Mouse (Mus musculus) lung, postnatal 36 days (tissue): ENCODE measurements around the gene Dhx37.

ENCODE experiments used
- DNase-seq: peaks from one replicate; pipeline ENCODE4 v3.0.0; 2022; ENCODE audit warnings: mixed read lengths

Dhx37 gene

DNA sequence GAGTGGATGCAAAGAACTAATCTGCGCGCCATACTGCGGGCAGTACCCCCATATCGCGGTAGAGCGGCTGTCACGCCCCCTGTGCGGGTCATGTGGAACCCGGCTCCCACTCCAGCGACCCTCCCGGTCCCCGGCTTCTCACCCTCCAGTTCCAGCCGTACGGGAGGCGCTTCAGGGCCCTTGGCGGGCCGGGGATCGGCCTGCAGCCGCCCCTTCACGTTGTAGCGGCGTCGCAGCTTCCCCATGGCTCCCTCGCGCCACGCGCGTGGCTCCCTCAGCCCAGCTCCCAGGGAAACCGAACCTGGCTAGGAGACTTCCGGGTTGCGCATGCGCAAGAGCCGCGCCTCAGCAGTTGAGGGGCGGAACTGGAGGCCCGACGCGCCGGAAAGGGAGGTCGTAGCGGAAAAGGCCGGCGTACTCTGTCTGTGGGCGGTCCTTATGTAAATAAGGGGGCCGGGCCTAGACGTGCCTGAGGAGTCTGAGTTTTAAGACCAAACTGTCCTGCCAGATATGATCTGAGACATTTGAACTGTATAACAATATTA is at the start of gene Dhx37:
TSS of gene Dhx37 (minus strand) at position 329 of the 545 bp plus-strand sequence.
- DNase-seq = peak; percentile 96

DNA sequence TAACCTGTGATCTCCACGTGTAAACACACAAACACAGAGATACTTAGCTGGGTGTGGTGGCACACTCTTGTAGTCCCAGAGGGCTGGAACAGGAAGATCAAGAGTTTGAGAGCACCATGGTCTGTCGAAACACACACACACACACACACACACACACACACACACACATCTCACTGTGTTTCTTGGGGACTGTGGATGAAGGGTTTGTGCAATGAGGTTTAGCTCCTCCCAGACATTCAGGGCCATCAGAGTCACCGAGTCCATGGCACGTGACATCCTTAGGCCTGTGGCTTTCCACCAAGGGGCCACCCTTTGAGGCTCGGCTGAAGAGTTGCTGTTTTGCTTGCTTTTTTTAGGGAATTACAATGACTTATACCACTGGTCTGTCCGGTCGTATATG is 48.6 kb upstream of the Dhx37 start:
- no peak for DNase-seq

DNA sequence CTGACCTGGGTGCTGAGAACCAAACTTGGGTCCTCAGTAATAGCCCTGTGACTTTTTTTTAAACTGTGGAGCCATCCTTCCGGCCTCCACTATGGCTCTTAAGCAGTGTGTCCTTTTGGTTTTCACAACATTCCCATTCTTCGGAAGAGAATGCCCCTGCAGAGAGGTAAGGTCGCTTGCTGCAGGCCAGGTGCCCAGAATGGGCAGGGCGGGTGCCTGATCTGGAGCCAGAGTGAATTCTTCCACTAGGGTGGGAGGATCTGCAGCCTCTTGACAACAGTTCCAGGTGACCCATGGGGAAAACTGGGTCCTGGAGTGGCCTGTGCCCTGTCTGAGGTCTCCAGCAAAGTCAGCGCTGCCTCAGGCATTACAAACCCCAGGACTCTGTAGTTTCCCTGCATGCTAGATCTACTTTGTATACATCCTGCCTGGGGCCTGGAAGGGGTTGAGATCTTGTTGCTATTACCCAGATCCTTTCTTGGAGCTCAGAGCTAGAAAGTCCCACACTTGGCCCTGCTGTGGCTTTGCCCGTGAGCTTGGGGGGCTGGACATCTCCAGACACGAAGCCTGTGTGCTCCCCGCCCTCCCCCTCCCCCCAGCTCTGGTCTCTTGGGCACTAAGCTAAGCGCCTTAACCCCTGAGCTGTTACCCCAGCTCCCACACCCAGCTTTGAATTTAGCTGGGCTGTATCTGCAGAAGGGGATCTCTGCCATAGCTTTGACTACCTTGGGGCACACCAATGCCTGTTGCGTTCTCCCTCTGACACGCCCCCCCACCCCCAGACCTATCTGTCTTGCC is 46.7 kb upstream of the Dhx37 start:
- DNase-seq = no peak

DNA sequence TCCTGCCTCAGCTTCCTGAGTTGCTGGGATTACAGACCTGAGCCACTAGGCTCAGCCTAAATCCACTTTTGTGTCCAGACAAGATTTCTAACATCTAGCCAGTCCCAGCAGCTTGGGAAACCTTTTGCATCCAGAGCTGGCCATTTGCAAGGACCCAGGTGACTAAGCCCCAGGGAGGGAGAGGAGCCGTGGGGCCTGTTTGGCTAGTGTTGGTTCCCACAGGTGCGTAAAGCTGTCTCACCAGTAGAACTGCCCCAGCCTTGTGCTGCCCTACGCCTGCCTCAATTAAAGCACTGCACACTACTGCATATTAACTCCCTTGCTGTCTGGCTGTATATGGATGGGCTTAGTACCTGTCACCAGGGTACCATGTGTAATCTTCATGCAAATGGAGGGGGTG is 45.5 kb upstream of the Dhx37 start:
- no peak for DNase-seq

DNA sequence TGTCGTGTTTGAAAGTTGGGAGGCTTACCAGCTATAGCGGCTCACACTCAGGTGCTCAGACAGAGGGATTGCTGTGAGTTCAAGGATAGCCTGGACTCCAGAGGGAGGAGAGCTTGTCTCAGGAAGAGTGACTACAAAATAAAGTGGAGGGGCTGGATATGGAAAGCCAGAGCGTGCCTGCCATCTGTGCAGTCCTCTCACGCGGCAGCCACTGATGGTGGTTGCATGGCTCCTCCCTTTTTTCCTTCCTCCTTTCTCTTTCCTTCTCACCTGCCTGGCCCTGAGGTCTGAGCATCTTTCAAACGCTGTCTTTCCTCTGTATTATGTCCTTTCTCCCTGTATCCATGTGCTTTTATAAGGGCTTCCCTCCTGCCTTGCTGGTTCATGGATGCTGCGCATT is 44.1 kb upstream of the Dhx37 start:
- no peak for DNase-seq

DNA sequence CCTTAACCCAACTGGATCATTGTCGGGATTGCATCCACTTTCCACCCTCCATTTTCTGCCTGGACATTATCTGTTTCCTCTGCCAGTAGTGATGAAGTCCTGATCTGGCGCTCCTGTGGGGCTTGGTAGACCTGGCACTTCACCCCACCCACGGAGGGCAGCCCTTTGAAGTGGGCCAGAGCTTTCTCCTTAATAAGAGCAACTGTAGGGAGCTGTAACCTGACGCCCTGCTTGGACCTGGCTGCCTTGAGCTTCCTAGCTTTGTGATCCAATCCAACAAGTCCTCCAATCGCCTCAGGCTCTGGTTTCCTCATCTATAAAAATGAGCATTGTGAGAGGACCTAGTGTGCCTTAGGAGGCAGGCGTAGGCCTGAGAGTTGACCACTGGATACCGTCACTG is 43.6 kb upstream of the Dhx37 start:
- DNase-seq = no peak

DNA sequence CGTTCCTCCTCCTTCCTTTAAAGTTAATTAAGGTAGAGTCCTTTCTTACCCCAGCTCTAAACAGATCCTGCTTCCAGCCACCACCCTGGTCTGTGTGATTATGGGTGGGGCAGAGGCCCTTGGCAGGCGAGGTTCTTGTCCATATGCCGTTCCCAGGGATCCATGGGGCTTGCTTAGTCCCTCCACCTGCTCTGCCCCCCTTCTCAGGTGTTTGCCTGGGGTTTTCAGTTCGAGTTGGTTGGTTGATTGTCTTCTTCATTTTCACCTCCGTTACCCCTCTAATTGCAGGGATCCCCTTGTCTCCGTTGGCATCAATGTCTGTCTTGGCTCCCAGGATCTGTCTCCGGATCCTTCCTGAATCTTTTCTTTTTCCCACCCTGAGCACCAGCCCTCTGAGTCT is 42.9 kb upstream of the Dhx37 start:
- DNase-seq = no peak

DNA sequence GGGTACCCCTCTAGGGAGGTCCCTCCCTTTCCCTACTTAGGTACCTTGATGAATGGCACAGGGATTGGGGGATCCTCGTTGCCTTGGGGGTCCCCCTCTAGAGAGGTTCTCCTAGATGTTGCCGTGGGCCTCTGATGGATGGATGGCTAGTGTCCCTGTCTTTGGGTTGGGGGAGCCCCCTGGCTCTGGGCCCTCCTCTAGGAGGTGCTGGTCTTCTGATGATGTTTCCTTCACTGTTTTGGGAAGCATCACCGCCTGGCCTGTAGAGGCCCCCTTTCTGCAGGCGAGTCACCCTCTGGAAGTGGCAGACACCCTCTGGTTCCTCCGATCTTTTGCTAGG is 42.3 kb upstream of the Dhx37 start:
- DNase-seq = no peak

DNA sequence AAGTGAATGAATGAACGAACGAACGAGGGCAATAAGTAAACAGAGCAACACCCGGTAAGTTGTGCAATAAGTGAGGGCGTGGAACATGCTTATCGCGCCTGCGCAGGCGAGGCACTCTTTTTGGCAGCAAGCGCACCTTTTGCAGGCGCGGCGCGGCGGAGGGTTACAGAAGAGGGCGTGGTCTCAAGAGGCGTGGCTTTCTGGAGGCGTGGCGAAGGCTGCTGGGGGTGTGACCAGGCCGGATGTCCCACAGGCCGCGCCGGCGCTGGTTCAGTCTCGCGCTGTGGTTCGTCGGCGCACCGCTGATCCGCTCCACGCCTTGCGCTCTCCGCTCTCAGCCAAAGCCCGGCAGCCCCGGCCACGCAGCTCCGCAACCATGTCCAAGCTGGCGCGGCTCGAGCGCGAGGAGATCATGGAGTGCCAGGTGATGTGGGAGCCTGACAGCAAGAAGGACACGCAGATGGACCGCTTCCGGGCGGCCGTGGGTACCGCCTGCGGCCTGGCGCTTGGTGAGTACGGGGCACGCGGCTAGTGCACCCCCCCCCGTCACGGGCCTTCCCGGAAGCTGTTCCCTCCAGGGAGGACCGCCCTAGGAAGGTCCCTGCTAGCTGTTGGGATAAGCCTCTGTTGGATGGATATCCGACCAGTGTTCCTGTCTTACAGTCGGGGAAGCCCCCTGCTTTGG is 41.8 kb upstream of the Dhx37 start, which contains the start of gene Aacs:
TSS of gene Aacs (plus strand) at position 214 of the 685 bp plus-strand sequence.
- DNase-seq = peak; percentile 97

DNA sequence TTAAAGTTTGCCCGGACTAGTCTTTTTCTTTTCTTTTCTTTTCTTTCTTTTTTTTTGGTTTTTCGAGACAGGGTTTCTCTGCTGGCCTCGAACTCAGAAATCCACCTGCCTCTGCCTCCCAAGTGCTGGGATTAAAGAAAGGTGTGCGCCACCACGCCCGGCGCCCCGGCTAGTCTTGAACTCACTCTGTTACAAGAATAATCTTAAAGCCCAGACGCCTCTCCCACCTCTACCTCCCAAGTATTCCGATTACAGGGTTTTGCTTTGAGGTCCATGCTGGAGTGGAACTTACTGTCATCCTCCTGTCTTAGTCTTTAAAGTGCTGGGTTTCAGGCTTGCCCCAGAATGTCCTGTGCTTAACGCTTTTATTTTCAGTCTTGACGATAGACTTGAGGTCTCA is 41.1 kb upstream of the Dhx37 start:
- no peak for DNase-seq

DNA sequence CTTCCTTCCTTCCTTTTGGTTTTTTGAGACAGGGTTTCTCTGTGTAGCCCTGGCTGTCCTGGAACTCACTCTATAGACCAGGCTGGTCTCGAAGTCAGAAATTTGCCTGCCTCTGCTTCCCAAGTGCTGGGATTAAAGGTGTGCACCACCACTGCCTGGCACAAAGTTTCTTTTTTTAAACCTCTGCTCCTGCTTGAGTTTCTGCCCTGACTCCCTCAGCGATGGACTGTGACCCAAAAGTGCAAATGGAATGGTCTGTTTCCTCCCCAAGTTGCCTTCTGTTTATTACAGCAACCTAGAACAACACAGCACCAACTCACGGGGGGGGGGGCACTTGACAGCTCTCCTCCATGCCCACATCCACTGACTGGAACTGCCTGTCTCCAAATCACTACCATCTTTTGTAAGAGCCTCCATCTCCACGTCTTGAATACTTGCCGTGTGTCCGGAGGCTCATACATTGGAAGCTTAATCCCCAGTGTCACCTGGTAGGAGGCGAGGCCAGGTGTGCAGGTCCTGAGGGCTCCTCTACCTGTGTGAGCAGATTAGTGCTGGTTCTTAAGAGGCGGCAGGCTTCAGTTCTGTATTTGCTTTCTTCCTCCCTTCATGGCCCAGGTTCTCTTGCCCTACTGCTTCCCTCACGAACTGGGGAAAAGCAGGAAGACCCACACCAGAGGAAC is 39.0 kb upstream of the Dhx37 start:
- DNase-seq = no peak

DNA sequence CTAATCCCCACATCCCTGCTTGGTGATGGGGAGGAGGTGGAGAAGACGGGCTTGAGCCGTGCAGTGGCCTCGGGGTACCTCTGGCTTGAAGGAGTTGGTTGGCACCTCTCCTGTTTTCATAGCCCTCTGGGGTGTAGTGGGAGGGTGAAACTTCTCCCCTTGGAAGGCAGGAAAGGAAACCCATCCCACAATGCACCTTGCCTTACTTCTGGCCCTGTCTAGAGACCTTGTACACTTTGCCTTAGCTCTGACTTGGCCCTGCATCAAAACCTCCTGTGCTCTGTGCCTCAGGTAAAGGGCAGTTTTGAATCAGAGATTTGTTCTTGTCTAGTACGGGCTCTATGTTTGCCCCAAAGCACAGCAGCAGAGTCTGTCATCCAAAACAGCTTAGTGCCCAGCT is 36.8 kb upstream of the Dhx37 start:
- no peak for DNase-seq

DNA sequence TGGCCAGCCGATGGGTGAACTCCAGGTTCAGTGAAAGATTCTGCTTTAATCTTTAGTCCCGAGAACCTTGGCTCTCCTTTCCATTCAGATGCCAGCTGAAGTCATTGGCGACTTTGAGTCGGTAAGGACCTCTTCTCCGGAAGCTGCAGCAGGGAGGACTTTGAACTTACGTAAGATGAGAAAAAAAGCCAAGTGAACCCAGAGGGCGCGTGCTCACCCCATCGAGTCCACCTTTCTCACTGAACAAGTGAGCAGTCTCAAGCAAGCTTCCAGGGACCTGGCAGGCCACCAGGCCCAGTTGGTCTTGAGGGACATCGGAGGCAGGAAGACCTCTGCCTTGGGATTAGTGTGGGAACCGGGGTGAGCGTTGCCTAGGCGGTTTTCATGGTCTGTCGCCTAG is 33.3 kb upstream of the Dhx37 start:
- no peak for DNase-seq

DNA sequence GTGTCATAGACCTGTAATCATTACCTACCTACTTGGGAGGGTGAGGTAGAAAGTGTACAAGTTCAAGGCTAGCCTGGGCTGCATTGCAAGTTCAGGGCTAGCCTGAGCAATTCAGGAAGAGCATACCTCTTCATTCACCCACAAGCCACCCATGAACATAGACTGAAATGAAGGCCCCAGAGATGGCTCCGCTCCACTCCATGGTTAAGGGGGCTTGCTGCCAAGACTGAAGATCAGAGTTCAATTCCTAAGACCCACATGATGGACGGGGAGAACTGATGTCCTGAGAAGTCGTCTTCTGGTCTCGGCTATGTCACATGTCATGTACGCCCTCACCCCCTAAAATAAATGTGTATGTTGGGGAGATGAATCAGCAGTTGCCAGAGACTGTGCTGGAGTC is 32.6 kb upstream of the Dhx37 start:
- no peak for DNase-seq

DNA sequence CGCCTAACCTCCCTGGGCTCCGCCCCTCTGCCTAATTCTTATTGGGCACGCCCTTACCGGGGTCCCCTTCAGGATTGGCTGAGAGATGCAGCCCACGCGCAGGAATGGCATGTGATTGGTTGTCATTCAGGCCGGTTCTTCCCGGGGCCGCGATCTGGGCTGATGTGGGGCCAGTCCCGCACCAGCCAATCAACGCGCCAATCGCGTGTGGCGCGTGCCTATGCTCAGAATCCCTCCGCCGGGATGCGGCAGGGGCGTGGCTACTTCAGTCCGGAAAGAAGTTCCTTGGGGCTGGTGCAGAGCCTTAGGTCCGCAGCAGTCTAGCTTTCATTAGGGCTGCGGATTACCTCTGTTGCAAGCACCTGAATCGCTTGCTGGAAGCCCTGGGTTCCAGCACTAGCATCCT is 31.8 kb upstream of the Dhx37 start:
- DNase-seq = peak; percentile 98

DNA sequence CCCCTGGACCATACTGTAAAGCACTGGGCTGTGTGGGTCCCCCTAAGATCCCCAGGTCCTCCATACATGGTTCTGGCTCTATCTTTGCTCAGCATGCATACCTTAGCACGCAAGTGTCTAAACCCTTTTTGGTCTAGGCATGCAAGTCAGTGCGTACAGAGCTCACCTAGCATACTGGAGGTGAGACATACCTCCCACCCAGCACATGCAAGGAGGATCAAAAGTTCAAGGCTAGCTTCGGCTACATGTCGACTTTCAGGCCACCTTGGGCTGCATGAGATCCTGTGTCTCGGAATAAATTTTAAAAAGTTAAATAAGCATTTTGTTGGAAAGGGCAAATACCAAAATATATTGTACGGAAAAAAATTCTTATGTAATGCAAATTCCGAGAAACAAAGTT is 31.3 kb upstream of the Dhx37 start:
- no peak for DNase-seq

DNA sequence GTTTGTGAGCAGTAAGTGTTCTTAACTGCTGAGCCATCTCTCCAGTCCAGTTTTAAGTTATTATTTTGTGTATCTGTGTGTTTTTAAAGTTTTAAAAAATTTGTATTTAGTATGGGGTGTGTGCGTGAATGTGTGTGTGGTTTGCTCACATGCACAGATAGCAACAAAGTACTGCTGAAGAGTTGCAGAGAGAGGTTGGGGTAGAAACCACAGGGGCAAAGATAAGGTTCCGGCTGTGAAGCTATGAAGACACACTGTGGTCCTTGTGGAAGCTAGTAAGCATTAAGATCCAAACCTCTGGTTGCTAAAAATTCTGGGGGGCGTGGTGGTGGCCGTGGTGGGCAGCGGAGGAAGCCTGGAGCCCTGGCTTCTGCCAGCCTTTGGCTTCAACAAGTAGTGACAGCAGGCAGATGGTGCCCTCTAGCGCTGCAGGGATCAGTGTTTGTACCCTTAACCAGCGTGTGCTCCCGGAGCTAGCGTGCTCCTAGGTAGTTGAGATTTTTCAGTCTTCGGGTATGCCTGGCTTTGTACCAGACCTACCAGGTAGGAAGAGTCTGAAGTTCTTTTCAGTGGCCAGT is 28.0 kb upstream of the Dhx37 start:
- DNase-seq = peak; percentile 79

DNA sequence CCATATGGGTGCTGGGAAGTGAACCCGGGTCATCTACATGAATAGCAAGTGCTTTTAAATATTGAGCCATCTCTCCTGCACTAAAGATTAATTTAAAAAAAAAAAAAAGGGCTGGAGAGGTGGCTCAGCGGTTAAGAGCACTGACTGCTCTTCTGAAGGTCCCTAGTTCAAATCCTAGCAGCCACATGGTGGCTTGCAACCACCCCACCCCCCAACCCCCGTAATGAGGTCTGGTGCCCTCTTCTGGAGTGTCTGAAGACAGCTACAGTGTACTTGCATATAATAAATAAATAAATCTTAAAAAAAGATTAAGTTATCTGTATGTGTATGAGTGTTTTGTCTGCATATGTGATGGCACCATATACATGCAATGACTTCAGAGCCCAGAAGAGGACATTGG is 26.7 kb upstream of the Dhx37 start:
- no peak for DNase-seq

DNA sequence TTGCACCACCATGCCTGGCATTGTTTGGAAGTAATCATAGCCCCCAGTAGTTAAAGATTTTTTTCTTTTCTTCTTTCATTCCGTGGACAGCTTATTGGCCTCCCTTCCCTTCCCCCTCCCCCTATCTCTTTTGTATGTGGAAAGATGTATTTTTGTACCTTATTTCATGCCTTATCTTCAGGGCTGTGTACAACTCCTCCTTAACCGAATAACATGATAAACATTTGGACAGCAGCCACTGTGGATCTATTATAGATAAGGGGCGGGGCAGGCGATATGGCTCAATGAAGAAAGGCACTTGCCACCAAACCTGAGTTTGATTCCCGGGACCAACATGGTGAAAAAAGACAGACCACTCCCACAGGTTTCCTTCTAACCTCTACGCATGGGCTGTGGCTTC is 23.6 kb upstream of the Dhx37 start:
- no peak for DNase-seq

DNA sequence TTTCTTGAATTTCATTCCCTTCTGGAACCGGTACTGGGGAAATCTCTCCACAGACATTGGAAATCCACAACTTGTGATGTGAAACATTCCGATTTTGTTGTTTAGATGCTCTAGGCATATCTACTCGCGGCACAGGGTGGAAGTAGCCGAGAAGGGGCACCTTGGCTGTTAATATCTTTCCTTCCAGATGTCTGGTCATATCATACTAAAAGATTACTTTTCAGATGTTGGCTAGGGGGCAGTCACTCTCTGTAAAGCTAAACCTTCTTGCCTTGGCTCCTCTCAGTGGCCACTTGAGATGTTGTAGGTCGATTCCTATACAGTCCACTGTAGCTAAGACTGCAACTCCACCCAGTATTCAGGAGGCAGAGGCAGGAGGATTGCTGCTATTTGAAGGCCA is 22.2 kb upstream of the Dhx37 start:
- DNase-seq = no peak

DNA sequence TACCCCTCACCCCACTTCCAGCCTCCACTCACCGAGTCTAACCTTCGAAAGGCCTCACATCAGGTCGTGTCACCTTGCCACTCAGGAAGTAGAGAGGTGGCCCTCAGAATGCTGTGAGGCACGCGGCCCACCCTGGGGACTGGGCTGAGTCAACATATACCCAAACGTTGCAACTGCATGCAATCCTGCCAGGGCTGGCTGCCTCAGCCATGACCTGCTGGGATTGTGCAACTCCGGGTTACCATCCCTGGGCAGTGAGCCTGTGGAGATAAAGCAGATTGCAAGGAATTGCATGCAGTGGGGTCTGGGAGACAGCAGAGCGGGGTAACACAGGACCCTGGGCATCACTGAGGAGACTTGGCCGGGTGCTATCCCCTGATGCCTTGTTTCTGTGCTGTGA is 18.7 kb upstream of the Dhx37 start:
- no peak for DNase-seq

DNA sequence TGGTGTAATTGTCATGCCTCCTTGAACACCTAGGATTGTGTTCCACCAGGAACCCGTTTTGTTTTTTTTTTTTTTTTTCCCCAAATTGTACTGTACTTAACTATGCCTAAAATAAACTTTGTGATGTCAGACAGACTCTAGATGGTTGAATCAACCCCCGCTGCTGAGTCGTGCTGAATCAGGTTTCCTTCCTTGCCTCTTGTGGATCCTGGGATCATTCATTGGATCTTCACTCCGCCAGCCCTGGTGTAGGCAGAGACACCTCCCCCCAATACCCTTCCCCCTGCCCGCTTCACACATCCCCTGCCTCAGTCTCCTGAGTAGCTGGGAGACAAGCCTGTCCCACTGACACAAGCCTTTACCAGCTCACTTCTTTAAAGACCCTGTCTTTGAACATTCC is 15.4 kb upstream of the Dhx37 start:
- DNase-seq = no peak

DNA sequence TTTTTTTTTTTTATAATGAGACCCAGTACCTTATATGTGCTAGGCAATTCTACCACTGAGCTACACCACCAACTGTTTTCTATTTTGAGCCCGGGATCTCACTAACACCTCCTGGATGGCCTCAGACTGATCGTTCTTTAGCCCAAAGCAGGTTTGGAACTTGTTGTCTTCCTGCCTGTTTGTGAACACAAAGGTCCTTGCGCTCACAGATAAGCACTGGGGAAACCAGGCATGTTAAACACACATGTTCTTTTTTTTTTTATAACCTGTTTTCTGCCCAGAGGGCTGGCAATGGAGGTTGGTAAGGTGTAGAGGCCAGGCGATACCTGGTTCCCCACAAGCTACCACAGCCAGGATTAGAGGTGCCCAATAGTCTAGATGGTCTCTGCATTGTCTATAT is 14.7 kb upstream of the Dhx37 start:
- no peak for DNase-seq

DNA sequence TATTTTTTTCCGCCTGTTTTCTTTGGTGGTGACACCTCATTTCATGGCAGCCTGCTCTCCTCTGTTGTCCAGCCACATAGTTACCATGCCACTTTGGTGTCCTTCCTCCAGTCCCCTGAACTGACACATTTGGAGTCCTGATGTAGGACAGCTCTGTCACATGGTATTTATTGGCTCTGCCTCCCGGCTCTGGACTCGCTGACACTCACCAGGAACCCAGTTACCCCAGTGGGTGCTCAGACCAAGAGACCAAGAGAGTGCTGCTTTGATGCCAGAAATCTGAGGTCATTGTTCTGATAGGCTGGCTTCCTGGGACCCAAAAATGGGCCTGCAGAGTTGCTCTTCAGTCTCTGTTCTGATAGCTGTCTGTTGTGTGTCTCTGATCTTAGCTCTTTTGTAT is 14.1 kb upstream of the Dhx37 start:
- no peak for DNase-seq
